Mouse (Mus musculus) layer of hippocampus, postnatal 14 days (tissue): ENCODE data around the gene Kcnt2. TPM values are rescaled to one million over a fixed set of nuclear protein-coding genes. Genes with fewer than 3 reads are reported as not detected.

Experiments used
- DNase-seq, 2 experiments: peaks; one replicate each; pipeline ENCODE4 v3.0.0; 2021 to 2022; ENCODE audit warnings: low spot score in 2 of 2, mixed read lengths in 1 of 2
- long read RNA-seq, 2 experiments: library from polyadenylated mRNA; stranded (forward); transcript quantifications; one replicate each; pipeline ENCODE4 v2.0.0; 2021
- total RNA-seq, 2 experiments: library from RNA; stranded (reverse); gene quantifications; 2 replicates each; pipeline ENCODE4 v1.2.3; 2021

Gene Kcnt2
- 10 to 100 TPM; 28.3 to 31.5 TPM for total RNA-seq
- long read RNA-seq, experiment 1, partial matches to known transcripts, result 2 of 4 reads
- long read RNA-seq, experiment 1, other reads (novel, unspliced or antisense), result 0 of 4 reads
- long read RNA-seq, experiment 2, partial matches to known transcripts, result 3 of 6 reads
- long read RNA-seq, experiment 2, other reads (novel, unspliced or antisense), result 2 of 6 reads

GRCm38 (mm10) chr1:140245876-140246597 is at the start of gene Kcnt2:
Gene Kcnt2 (plus strand): TSS chr1:140246158.
- peak in 1 of 2 experiments; percentile 52 for DNase-seq

GRCm38 (mm10) chr1:140205329-140205728 is 40.6 kb upstream of the Kcnt2 start:
- DNase-seq, result no peak

GRCm38 (mm10) chr1:140225221-140225620 is 20.7 kb upstream of the Kcnt2 start:
- DNase-seq, result no peak

GRCm38 (mm10) chr1:140226673-140227072 is 19.3 kb upstream of the Kcnt2 start:
- DNase-seq, result no peak

DNA sequence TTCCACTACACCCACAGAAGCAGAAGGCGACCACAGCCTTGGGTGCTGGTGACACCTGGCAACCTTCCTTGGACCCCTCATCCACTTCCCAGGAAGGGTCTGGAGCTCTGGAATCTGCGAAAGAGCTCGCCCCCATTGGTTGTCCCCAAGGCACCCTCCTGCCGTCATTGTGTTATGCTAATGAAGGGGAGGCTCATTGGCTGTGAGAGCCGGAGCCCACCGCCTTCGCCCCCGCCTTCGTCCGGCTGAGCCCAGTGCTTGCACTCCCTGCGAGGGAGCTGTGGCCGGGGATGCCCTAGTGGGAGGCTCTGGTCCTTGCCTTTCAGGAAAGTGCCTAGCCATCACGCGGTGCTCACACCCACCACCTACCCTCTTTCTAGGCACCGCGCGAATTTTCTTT is 493 bp upstream of the Kcnt2 start:
- DNase-seq, result peak; percentile 67 to 75

GRCm38 (mm10) chr1:140264696-140265095 is 18.7 kb downstream of the Kcnt2 start:
- no peak for DNase-seq

DNA sequence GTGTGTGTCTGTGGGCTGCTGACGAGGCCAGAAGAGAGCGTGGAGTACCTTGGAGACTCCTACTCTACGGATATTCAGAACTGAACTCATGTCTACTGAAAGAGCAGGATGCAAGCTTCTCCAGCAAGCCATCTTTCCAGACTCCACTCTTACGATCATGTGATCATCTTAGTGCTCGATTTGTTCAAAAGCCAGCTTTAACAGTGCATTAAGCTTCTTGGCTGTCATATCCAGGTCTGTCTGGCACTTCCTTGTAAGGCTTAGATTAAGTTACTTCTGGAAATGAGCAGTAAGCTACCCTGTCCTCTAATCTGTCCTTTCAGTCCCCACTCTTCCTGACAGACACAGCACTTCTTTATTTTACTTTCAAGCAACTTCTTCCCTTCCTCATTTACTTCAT is 20.1 kb downstream of the Kcnt2 start:
- DNase-seq, result no peak

GRCm38 (mm10) chr1:140266643-140267286 is 20.8 kb downstream of the Kcnt2 start:
- no peak for DNase-seq

DNA sequence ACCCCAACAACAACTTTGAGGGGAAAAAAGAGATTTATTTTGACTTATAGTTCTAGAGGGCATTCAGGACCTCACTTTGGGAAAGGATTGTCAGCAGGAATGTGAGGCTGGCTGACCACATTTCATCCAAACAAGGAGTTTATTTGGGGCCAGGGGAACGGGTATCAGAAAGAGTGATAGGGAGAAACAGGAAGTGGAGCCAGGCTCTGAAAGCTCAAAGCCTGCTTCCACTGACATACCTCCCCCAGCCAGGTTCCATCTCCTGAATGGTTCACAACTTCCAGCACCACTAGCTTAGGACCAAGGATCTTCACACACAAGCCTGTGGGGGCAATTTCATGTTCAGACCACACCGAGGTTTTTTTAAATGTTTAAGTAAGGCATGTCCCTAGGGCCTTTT is 21.3 kb downstream of the Kcnt2 start:
- DNase-seq, result no peak

- no peak for DNase-seq
These were observed 27.7 kb downstream of the Kcnt2 start for GRCm38 (mm10) chr1:140273624-140274023.

- DNase-seq, result no peak
These were observed 29.9 kb downstream of the Kcnt2 start for GRCm38 (mm10) chr1:140275813-140276212.

GRCm38 (mm10) chr1:140293140-140293539 is 47.2 kb downstream of the Kcnt2 start:
- DNase-seq, result no peak

- no peak for DNase-seq
These were observed 49.5 kb downstream of the Kcnt2 start for GRCm38 (mm10) chr1:140295482-140295881.

DNA sequence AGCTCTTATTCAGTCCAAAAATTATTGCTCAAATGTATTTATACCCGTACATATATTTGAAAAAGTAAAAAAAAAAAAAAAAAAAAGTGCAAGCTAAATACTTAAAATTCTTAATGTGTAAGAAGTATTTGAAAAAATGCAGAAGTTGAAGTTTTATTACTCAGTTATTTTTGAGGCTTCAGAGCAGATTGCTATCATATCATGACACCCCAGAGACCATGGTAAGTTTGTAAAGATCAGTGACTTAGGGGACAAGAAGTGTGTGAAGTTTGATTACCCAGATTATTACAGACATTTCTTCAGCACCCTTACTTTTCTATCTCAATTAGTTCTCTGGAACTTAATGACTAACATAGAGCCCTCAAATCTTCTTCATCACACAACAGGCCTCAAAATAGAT is 58.3 kb downstream of the Kcnt2 start:
- no peak for DNase-seq

DNA sequence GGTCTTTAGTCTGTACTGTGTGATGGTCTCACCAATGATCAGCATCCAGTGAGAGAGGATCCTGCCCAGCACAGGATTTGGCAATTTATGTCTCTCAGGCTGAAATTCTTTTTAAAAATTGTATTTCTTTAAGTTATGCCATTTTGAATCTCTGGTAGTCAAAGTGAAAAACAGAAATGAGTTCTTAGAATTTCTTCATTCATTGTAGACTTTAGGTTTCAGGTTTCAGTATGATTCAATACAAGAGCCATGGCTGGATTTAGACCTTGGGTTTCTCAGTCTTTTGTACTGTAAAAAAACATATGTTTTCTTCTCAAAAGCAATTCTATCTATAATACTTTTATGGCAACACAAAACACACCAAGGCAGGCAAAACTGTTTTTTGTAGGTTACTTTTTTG is 59.4 kb downstream of the Kcnt2 start:
- DNase-seq, result no peak

DNA sequence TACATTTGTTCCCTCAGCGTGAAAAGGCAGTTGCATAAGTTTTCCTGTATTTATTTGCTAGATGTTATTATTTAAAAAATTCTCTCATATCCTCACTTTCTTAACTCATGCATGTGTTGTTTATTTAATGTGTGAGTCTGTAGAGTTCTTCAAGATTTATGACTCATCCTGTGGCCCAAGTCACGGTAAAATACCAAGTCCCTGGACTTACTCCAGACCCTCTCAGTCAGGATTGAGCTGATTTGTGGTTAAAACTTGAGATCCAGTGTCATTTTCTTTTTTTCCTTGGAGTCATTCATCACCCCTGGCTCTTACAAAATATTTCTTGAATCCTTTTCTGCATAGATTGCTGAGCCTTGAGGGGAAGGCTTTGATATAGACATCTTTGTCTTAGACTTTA is 60.4 kb downstream of the Kcnt2 start:
- DNase-seq, result no peak

DNA sequence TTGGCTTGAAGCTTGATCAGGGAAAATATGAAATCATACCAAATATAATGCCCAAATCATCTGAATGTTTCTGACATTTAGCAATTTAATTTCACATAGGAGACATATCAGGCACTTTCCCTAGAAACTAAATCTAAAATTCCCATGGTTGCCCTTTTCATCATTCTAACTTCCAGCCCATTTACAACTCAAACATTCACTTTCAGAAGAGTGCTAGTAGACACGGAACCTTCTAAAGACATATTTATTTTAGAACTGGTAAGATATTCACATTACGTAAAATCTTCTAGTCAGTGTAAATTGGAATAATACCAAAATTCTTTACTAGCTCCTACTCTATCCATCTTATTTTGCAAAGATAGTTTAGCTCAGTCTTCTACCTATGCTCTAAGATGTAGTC is 64.8 kb downstream of the Kcnt2 start:
- DNase-seq, result no peak

DNA sequence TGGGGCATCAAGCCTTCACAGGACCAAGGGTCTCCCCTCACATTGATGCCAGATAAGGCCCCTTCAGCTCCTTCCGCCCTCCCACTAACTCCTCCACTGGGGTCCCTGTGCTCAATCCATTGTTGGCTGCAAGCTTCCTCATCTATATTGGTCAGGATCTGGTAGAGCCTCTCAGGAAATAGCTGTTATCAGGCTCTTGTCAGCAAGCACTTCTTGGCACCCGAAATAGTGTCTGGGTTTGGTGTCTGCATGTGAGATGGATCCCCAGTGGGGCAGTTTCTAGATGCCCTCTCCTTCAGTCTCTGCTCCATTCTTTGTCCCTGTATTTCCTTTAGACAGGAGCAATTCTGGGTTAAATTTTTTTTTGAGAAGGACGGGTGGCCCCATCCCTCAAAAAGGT is 79.1 kb downstream of the Kcnt2 start:
- DNase-seq, result no peak

DNA sequence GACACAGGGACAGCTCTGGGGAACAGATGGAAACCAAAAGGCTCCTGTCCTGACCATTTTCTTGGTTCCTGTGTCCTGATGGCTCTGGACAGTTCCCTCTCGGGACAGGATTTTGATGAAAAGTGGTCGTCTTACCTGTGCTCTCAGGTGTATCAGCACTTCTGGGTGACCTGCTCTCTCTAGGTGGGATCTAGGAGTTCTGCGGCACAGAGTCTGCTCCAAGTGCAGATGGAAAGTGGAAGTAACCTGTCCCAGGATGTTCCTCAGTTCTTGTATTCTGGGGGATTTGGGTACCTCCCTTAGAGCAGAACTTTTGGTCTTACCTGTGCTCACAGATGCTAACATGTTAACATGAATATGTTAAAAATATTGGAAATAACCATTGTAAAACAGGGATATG is 80.8 kb downstream of the Kcnt2 start:
- no peak for DNase-seq

DNA sequence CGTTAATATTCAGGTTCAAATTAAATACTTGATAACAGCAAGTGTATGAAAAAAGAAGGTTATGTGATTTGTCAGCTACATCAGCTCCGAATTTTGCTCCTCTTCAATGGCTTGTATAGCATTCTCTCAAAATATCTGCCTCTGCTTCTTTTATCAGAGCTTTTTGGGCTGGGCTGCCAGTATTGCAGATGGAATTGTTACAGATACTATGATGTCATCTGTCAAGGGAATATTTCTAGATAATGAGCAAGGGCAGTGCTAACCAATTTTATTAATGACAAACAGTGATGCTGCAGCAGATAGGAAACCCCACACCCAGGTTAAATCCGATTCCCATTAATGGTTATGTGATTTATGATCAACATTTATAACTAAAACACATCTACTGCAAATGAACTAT is 87.7 kb downstream of the Kcnt2 start:
- peak in 1 of 2 experiments; percentile 49 for DNase-seq

DNA sequence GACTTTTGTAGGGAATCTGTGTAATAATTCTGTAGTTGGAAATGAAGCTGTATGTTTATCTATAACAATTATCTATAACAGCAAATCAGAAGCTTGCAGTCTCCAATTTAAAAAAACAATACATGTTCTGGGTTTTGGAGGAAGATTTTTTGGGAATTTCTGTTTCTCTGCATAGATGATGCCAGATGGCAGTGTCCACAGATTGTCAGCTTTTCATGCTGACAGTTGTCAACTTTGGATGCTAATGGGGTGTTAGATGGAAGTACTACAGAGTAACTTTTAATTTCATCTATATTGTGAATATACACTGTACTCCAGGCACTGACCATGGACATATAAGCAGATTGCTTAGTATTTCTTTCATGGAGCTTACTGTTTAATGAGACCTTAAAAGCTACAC is 92.5 kb downstream of the Kcnt2 start:
- DNase-seq, result peak in 1 of 2 experiments; percentile 77

- DNase-seq, result peak in 1 of 2 experiments; percentile 43
These were observed 93.4 kb downstream of the Kcnt2 start for GRCm38 (mm10) chr1:140339368-140339767.

- DNase-seq, result no peak
These were observed 118.8 kb downstream of the Kcnt2 start for GRCm38 (mm10) chr1:140364787-140365186.
